Mouse (Mus musculus): ENCODE data around the gene 1700001O22Rik.

GRCm38 (mm10) chr2:30842615-30843014 is 39.2 kb upstream of the 1700001O22Rik start:
- TF ChIP-seq CTCF (conservative IDR thresholded peaks at IDR 0.05; ENCODE audit: low read length), result no peak
- no peak for TF ChIP-seq POU5F1 (IDR thresholded peaks at IDR 0.05; ENCODE audit: borderline replicate concordance, low read length)

All from E14TG2a.4 (cell line).